Mouse (Mus musculus): ENCODE measurements around the gene Prss43. TPM values are rescaled to one million over a fixed set of nuclear protein-coding genes. Genes with fewer than 3 reads are reported as not detected.

Prss43 gene
- polyA plus RNA-seq, 1 experiment = not detected

GRCm38 (mm10) chr9:110879998-110880561 is 53.6 kb downstream of the Prss43 start, which contains the start of gene Tmie:
Tmie (minus strand) TSS chr9:110880113.
- Histone ChIP-seq H3K36me3 (replicated peaks; ENCODE audit: low read length) (peaks cover 29% of the 10 kb centered on the region), H3K4me3 (replicated peaks) (peak within 1 kb of the TSS; percentile 94), H3K9me3 (no peaks in the 10 kb centered on the region), H3K4me1 (peaks cover 78% of the 10 kb centered on the region), H3K27me3 (replicated peaks) (peaks cover 46% of the 10 kb centered on the region)
- no peak for TF ChIP-seq GATA1 (IDR thresholded peaks at IDR 0.05; ENCODE audit: borderline replicate concordance, low read length)
- TF ChIP-seq FLI1 (IDR thresholded peaks at IDR 0.05; ENCODE audit: low read length) = no peak

GRCm38 (mm10) chr9:110880772-110881171 is 54.3 kb downstream of the Prss43 start:
- Histone ChIP-seq H3K4me1 (peaks cover 77% of the 10 kb centered on the region), H3K36me3 (replicated peaks; ENCODE audit: low read length) (peaks cover 31% of the 10 kb centered on the region), H3K27me3 (replicated peaks) (peaks cover 48% of the 10 kb centered on the region), H3K9me3 (no peaks in the 10 kb centered on the region), H3K4me3 (replicated peaks) (peak overlapping the region; percentile 94)
- no peak for TF ChIP-seq GATA1 (IDR thresholded peaks at IDR 0.05; ENCODE audit: borderline replicate concordance, low read length)
- TF ChIP-seq FLI1 (IDR thresholded peaks at IDR 0.05; ENCODE audit: low read length) = no peak

Other genes with a start within 250 kb of the Prss43 start
- 6.7 and 12.4 TPM in 2 replicates for gene Nradd, start 202.2 kb upstream of the Prss43 start, polyA plus RNA-seq (2012; ENCODE audit: insufficient read depth, low replicate concordance)
- 102 and 106 TPM in 2 replicates for gene Nbeal2, start 172.5 kb upstream of the Prss43 start, polyA plus RNA-seq (2012; ENCODE audit: insufficient read depth, low replicate concordance)
- gene Ccdc12, start 170.2 kb upstream of the Prss43 start, polyA plus RNA-seq (2012; ENCODE audit: insufficient read depth, low replicate concordance) = 77.7 and 537 TPM in 2 replicates
- gene Myl3, start 84.8 kb upstream of the Prss43 start, polyA plus RNA-seq (2012; ENCODE audit: insufficient read depth, low replicate concordance) = not detected in 2 replicates
- gene Pth1r, start 79.5 kb upstream of the Prss43 start, polyA plus RNA-seq (2012; ENCODE audit: insufficient read depth, low replicate concordance) = 0.11 TPM in 1 of 2 replicates, not detected in the other
- gene Prss42, start 28.5 kb upstream of the Prss43 start, polyA plus RNA-seq (2012; ENCODE audit: insufficient read depth, low replicate concordance) = not detected in 2 replicates
- not detected in 2 replicates for gene Prss44, start 12.7 kb upstream of the Prss43 start, polyA plus RNA-seq (2012; ENCODE audit: insufficient read depth, low replicate concordance)
- gene Prss45, start 7.9 kb downstream of the Prss43 start, polyA plus RNA-seq (2012; ENCODE audit: insufficient read depth, low replicate concordance) = not detected in 2 replicates
- not detected in 2 replicates for gene Prss46, start 17.8 kb downstream of the Prss43 start, polyA plus RNA-seq (2012; ENCODE audit: insufficient read depth, low replicate concordance)
- 0.70 TPM in 1 of 2 replicates, not detected in the other for gene Prss50, start 31.3 kb downstream of the Prss43 start, polyA plus RNA-seq (2012; ENCODE audit: insufficient read depth, low replicate concordance)
- 2.1 and 6.7 TPM in 2 replicates for gene Als2cl, start 53.2 kb downstream of the Prss43 start, polyA plus RNA-seq (2012; ENCODE audit: insufficient read depth, low replicate concordance)
- gene Tmie, start 53.4 kb downstream of the Prss43 start, polyA plus RNA-seq (2012; ENCODE audit: insufficient read depth, low replicate concordance) = 2.2 and 4.5 TPM in 2 replicates
- gene Fam240a, start 90.2 kb downstream of the Prss43 start, polyA plus RNA-seq (2012; ENCODE audit: insufficient read depth, low replicate concordance) = not detected in 2 replicates
- not detected in 2 replicates for gene Tdgf1, start 119.5 kb downstream of the Prss43 start, polyA plus RNA-seq (2012; ENCODE audit: insufficient read depth, low replicate concordance)
- gene Lrrc2, start 124.9 kb downstream of the Prss43 start, polyA plus RNA-seq (2012; ENCODE audit: insufficient read depth, low replicate concordance) = not detected in 2 replicates
- gene Rtp3, start 163.9 kb downstream of the Prss43 start, polyA plus RNA-seq (2012; ENCODE audit: insufficient read depth, low replicate concordance) = not detected in 2 replicates
- gene Ltf, start 192.6 kb downstream of the Prss43 start, polyA plus RNA-seq (2012; ENCODE audit: insufficient read depth, low replicate concordance) = 7.6 TPM in 1 of 2 replicates, not detected in the other
- gene Ccrl2, start 230.8 kb downstream of the Prss43 start, polyA plus RNA-seq (2012; ENCODE audit: insufficient read depth, low replicate concordance) = 1.6 TPM in 1 of 2 replicates, not detected in the other

Measured in megakaryocyte, embryonic 14.5 days (primary cell).